Mouse (Mus musculus) olfactory bulb, adult 2 months (tissue): ENCODE results near the gene Tspan10.

Experiments
- CTCF ChIP-seq: fragments of 200-500 bp; IDR thresholded peaks from 2 replicates; pipeline ENCODE4 v1.5.1; 2012; ENCODE audit warnings: low read depth, mild to moderate bottlenecking, low read length, moderate library complexity; ENCODE audit not compliant: insufficient read depth
- POLR2A ChIP-seq: fragments of 200-500 bp; IDR thresholded peaks from 2 replicates; pipeline ENCODE4 v1.6.1; 2012; ENCODE audit warnings: mild to moderate bottlenecking, low read depth, low read length, moderate library complexity; ENCODE audit not compliant: insufficient read depth

DNA sequence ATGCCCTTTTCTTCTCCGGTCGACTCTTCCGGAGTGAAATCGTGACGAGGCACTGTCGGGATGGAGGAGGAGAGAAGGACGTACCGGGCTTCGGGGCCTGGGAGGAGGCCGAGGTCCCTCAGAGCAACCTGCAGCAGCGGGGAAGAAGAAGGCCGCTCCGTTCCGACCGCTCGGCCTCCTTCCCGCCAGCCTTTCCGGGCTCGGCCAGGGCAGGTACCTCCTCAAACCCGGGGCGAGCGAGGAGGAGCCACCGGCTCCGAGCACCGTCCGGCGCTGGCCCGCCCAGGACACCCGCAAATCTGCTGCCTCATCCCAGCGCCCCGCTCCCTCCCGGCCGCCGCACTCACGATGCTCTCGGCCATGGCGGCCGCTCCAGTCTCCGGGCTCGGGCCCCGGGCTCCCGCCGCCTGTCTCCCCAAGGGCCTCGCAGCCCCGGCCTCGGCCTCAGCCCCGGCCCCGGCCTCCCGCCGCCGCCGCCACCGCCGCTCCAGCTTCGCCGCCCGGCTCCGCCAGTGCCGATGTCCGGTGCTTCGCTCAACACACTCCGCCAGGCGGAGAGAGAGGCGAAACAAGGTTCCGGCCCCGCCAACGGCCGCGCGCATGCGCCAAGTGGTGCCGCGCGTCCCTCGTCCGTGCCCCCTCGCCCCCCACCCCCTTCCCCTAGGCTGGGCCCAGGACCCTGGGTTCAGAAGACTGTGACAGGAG, 5.1 kb upstream of the Tspan10 start, which contains the start of gene Nploc4:
- no peak for TF ChIP-seq CTCF
- TF ChIP-seq POLR2A, result peak; percentile 65
